ENCODE assay signal across 7 mouse cellular contexts in genomic region chr6:3552681-3553080, GRCm38 (mm10). TPM values are rescaled to one million over a fixed set of nuclear protein-coding genes. Genes with fewer than 3 reads are reported as not detected.
A peak's percentile ranks its signal among the peaks of the same experiment; 100 is the strongest.
DNase-seq lines count a peak whose midpoint lies in the region; ATAC-seq and TF ChIP-seq lines count a peak whose summit lies in the region.
"Not testable (repeated sequence)": the region's sequence is repeated elsewhere in the genome, so short reads cannot be mapped to it uniquely, and the experiment has no call there.
"Had no signal": no experiment of that assay in that cellular context is flagged by ENCODE, and none has a peak within 500 bp of the region (broad histone marks: within the 10 kb centered on the region; RNA-seq: fewer than 3 reads in every experiment).

No protein-coding gene starts in this region.

- ATAC-seq in liver, embryonic 12.5 days, result peak; percentile 61; the same call in 1 of the 2 replicates

- DNase-seq in ES-CJ7 (ENCODE audit: low read depth, low spot score), result peak; percentile 86
- DNase-seq in R1 (ENCODE audit: low read depth, low spot score), result peak; percentile 83
- DNase-seq in liver, adult 2 months (ENCODE audit: extremely low read depth, low read depth, low spot score), result peak; percentile 32

- 87% methylated on average over 9 of the region's 9 CpGs for WGBS in liver, adult 2 months
- 63% methylated on average over 9 of the region's 9 CpGs for WGBS in liver, embryonic 12.5 days (ENCODE audit: insufficient replicate concordance)

- H3K27ac ChIP-seq in liver, adult 2 months (replicated peaks; ENCODE audit: insufficient read depth, low read depth, low read length); liver, embryonic 12.5 days: not testable (repeated sequence)

- H3K27me3 ChIP-seq in liver, adult 2 months (ENCODE audit: control insufficient read depth, insufficient read depth, low read length); liver, embryonic 12.5 days (replicated peaks): not testable (repeated sequence)

- not testable (repeated sequence) for TF ChIP-seq CTCF in liver, adult 2 months (IDR thresholded peaks at IDR 0.05; ENCODE audit: low read depth, low read length)

- H3K9me3 ChIP-seq in liver, embryonic 12.5 days (replicated peaks), result not testable (repeated sequence)

- not testable (repeated sequence) for H3K4me3 ChIP-seq in liver, adult 2 months (ENCODE audit: insufficient read depth, low read depth, low read length); liver, embryonic 12.5 days

- TF ChIP-seq POLR2A in liver, adult 2 months (IDR thresholded peaks at IDR 0.05; ENCODE audit: extremely low read depth, insufficient read depth, low read length), result not testable (repeated sequence)

- not testable (repeated sequence) for H3K9ac ChIP-seq in liver, adult 2 months (ENCODE audit: low read depth, low read length); liver, embryonic 12.5 days

- H3K4me2 ChIP-seq in liver, embryonic 12.5 days, result not testable (repeated sequence)

- peaks cover 10% of the 10 kb centered on the region for H3K36me3 ChIP-seq in liver, adult 2 months (ENCODE audit: control insufficient read depth, insufficient read depth, low read length)
- peaks cover 25% of the 10 kb centered on the region for H3K36me3 ChIP-seq in liver, embryonic 12.5 days

- H3K79me2 ChIP-seq in liver, adult 2 months (ENCODE audit: control insufficient read depth, insufficient read depth, low read length), result not testable (repeated sequence)

- not testable (repeated sequence) for H3K4me1 ChIP-seq in liver, adult 2 months (ENCODE audit: control insufficient read depth, insufficient read depth, low read length); liver, embryonic 12.5 days

RNA-seq across cellular contexts. Expression of gene Vps50, which starts 54.5 kb away (rescaled TPM):
- 10.4 and 11.8 TPM in 2 replicates for total RNA-seq in liver, adult 2 months (2014; rRNA removed)
- polyA plus RNA-seq in liver, adult 2 months (2012; rRNA removed), result 0.97 and 1.3 TPM in 2 replicates
- 17.3 and 17.6 TPM in 2 replicates for polyA plus RNA-seq in liver, embryonic 12.5 days (2016; fragmentation: Nextera tagmentation; extraction: Ambion mirVana)

RNA-seq across cellular contexts. Expression of gene Hepacam2, which starts 54.6 kb away (rescaled TPM):
- 0.55 and 0.60 TPM in 2 replicates for total RNA-seq in liver, adult 2 months (2014; rRNA removed)
- 0.07 and 0.17 TPM in 2 replicates for polyA plus RNA-seq in liver, adult 2 months (2012; rRNA removed)
- polyA plus RNA-seq in liver, embryonic 12.5 days (2016; fragmentation: Nextera tagmentation; extraction: Ambion mirVana), result 0.05 TPM in 1 of 2 replicates, not detected in the other
- total RNA-seq: adrenal gland, postnatal 14 days had no signal
- polyA plus RNA-seq: C2C12, G1E had no signal

Comparison
In these comparisons a context has a peak if more than half of its experiments do, and no peak if none do; other contexts are left out.
1. DNase-seq: peak in every context shown above with its lines; median percentile 86 in ES-CJ7; 83 in R1; 32 in liver, adult 2 months.